Mouse (Mus musculus) liver, postnatal 0 days (tissue): ENCODE measurements around the gene Pole4.

Experiments used
- CTCF ChIP-seq: sonication (generic); IDR thresholded peaks from 2 replicates; pipeline ENCODE4 v1.5.1; 2016; ENCODE audit warnings: antibody characterized with exemption, low read depth
- EP300 ChIP-seq: IDR thresholded peaks from 2 replicates; pipeline ENCODE4 v1.6.1; 2016; ENCODE audit warnings: antibody characterized with exemption, low read depth, mild to moderate bottlenecking

DNA sequence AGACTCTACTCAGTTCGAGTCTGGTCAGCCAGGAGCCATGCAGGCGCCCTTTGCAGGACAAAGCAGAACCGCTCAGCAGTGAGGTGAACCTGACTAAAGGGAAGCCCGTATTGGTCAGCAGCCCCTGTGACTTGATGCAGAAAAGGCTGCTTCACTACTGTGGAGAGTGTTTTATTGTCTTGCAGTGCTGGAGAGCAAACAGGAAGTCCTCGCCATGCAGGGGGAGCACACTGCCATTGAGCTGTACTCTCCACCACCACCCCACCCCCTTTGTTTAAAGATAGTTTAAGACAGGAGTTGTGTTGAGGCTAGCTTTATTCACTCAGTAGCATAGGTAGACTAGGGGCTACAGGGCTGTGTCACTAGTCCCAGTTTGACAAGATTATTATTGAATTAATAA lies at the start of gene Pole4:
- TF ChIP-seq CTCF, result no peak
- TF ChIP-seq EP300, result no peak
